Mouse (Mus musculus): Measurements from ENCODE around the gene Mtcp1. TPM values are rescaled to one million over a fixed set of nuclear protein-coding genes. Genes with fewer than 3 reads are reported as not detected.

Gene Mtcp1
- 8.1 and 10.5 TPM in 2 replicates for polyA plus RNA-seq (2014; fragmentation: Nextera tagmentation; extraction: Ambion mirVana)

- WGBS, result 13% methylated on average over 52 of the region's 52 CpGs
Measured at GRCm38 (mm10) chrX:75415936-75416785, at the start of gene Mtcp1, which contains the start of the genes Cmc4 and Brcc3. Mtcp1 (minus strand) TSS chrX:75416588. Cmc4 (minus strand) TSS chrX:75416584. Brcc3 (plus strand) TSS chrX:75416628.

GRCm38 (mm10) chrX:75454597-75454996, 38.2 kb upstream of the Mtcp1 start:
- ATAC-seq (ENCODE audit: low FRiP score) (no peak), DNase-seq (ENCODE audit: low spot score, missing footprints) (no peak)
- WGBS, result 71% methylated on average over 1 of the region's 1 CpGs
- no peaks in the 10 kb centered on the region for H3K27me3 ChIP-seq (ENCODE audit: control insufficient read depth, insufficient read depth, low read length)
- H3K36me3 ChIP-seq (ENCODE audit: control insufficient read depth, insufficient read depth, low read length), result no peaks in the 10 kb centered on the region; the same call in 1 of the 2 replicates
- H3K9ac ChIP-seq (ENCODE audit: low read length), result no peak overlapping the region
- no peaks in the 10 kb centered on the region for H3K4me1 ChIP-seq (ENCODE audit: control insufficient read depth, insufficient read depth, low read length)
- H3K27ac ChIP-seq (ENCODE audit: low read depth, low read length), result no peak overlapping the region
- H3K9me3 ChIP-seq (ENCODE audit: control insufficient read depth, low read length), result no peaks in the 10 kb centered on the region
- no peak overlapping the region for H3K4me2 ChIP-seq
- H3K4me3 ChIP-seq (ENCODE audit: low read depth, low read length), result no peak overlapping the region

More at GRCm38 (mm10) chrX:75415936-75416785, at the start of gene Mtcp1, which contains the start of the genes Cmc4 and Brcc3:
- ATAC-seq (ENCODE audit: low FRiP score) (peak; percentile 100), DNase-seq (ENCODE audit: low spot score, missing footprints) (peak; percentile 98)
- H3K4me1 ChIP-seq (ENCODE audit: control insufficient read depth, insufficient read depth, low read length), result no peaks in the 10 kb centered on the region
- H3K36me3 ChIP-seq (ENCODE audit: control insufficient read depth, insufficient read depth, low read length), result no peaks in the 10 kb centered on the region
- H3K4me2 ChIP-seq, result peak within 1 kb of the TSS; percentile 42
- no peaks in the 10 kb centered on the region for H3K27me3 ChIP-seq (ENCODE audit: control insufficient read depth, insufficient read depth, low read length)
- H3K9me3 ChIP-seq (ENCODE audit: control insufficient read depth, low read length), result no peaks in the 10 kb centered on the region
- H3K4me3 ChIP-seq (ENCODE audit: low read depth, low read length), result peak within 1 kb of the TSS; percentile 46
- H3K9ac ChIP-seq (ENCODE audit: low read length), result peak within 1 kb of the TSS; percentile 70
- H3K27ac ChIP-seq (ENCODE audit: low read depth, low read length), result peak within 1 kb of the TSS; percentile 82

GRCm38 (mm10) chrX:75409711-75410110, 6.7 kb downstream of the Mtcp1 start:
- no peak overlapping the region for H3K4me2 ChIP-seq
- H3K9me3 ChIP-seq (ENCODE audit: control insufficient read depth, low read length), result no peaks in the 10 kb centered on the region
- H3K36me3 ChIP-seq (ENCODE audit: control insufficient read depth, insufficient read depth, low read length), result no peaks in the 10 kb centered on the region
- H3K27ac ChIP-seq (ENCODE audit: low read depth, low read length), result no peak overlapping the region
- H3K4me1 ChIP-seq (ENCODE audit: control insufficient read depth, insufficient read depth, low read length), result no peaks in the 10 kb centered on the region
- no peak for ATAC-seq (ENCODE audit: low FRiP score)
- no peaks in the 10 kb centered on the region for H3K27me3 ChIP-seq (ENCODE audit: control insufficient read depth, insufficient read depth, low read length)
- 92% methylated on average over 1 of the region's 1 CpGs for WGBS
- DNase-seq (ENCODE audit: low spot score, missing footprints), result no peak
- H3K4me3 ChIP-seq (ENCODE audit: low read depth, low read length), result no peak overlapping the region
- no peak overlapping the region for H3K9ac ChIP-seq (ENCODE audit: low read length)

- no peak overlapping the region for H3K4me3 ChIP-seq (ENCODE audit: low read depth, low read length)
- H3K9me3 ChIP-seq (ENCODE audit: control insufficient read depth, low read length), result no peaks in the 10 kb centered on the region
- H3K27ac ChIP-seq (ENCODE audit: low read depth, low read length), result no peak overlapping the region
- no peak overlapping the region for H3K9ac ChIP-seq (ENCODE audit: low read length)
- no peaks in the 10 kb centered on the region for H3K36me3 ChIP-seq (ENCODE audit: control insufficient read depth, insufficient read depth, low read length)
- DNase-seq (ENCODE audit: low spot score, missing footprints) (no peak), ATAC-seq (ENCODE audit: low FRiP score) (no peak)
- no peak overlapping the region for H3K4me2 ChIP-seq
- H3K4me1 ChIP-seq (ENCODE audit: control insufficient read depth, insufficient read depth, low read length), result no peaks in the 10 kb centered on the region
- no peaks in the 10 kb centered on the region for H3K27me3 ChIP-seq (ENCODE audit: control insufficient read depth, insufficient read depth, low read length)
Measured at GRCm38 (mm10) chrX:75403350-75403749, 13.0 kb downstream of the Mtcp1 start.

GRCm38 (mm10) chrX:75402668-75403067, 13.7 kb downstream of the Mtcp1 start:
- DNase-seq (ENCODE audit: low spot score, missing footprints), result no peak
- H3K36me3 ChIP-seq (ENCODE audit: control insufficient read depth, insufficient read depth, low read length), result no peaks in the 10 kb centered on the region
- no peak overlapping the region for H3K27ac ChIP-seq (ENCODE audit: low read depth, low read length)
- no peak for ATAC-seq (ENCODE audit: low FRiP score)
- H3K9ac ChIP-seq (ENCODE audit: low read length), result no peak overlapping the region
- H3K9me3 ChIP-seq (ENCODE audit: control insufficient read depth, low read length), result no peaks in the 10 kb centered on the region
- H3K27me3 ChIP-seq (ENCODE audit: control insufficient read depth, insufficient read depth, low read length), result no peaks in the 10 kb centered on the region
- H3K4me1 ChIP-seq (ENCODE audit: control insufficient read depth, insufficient read depth, low read length), result no peaks in the 10 kb centered on the region
- no peak overlapping the region for H3K4me2 ChIP-seq
- 75% methylated on average over 2 of the region's 2 CpGs for WGBS
- H3K4me3 ChIP-seq (ENCODE audit: low read depth, low read length), result no peak overlapping the region

- Histone ChIP-seq H3K4me2 (no peak overlapping the region), H3K27me3 (ENCODE audit: control insufficient read depth, insufficient read depth, low read length) (no peaks in the 10 kb centered on the region), H3K4me3 (ENCODE audit: low read depth, low read length) (no peak overlapping the region), H3K36me3 (ENCODE audit: control insufficient read depth, insufficient read depth, low read length) (no peaks in the 10 kb centered on the region), H3K4me1 (ENCODE audit: control insufficient read depth, insufficient read depth, low read length) (no peaks in the 10 kb centered on the region), H3K9me3 (ENCODE audit: control insufficient read depth, low read length) (no peaks in the 10 kb centered on the region), H3K9ac (ENCODE audit: low read length) (no peak overlapping the region), H3K27ac (ENCODE audit: low read depth, low read length) (no peak overlapping the region)
- no peak for DNase-seq (ENCODE audit: low spot score, missing footprints)
- 91% methylated on average over 1 of the region's 1 CpGs for WGBS
- no peak for ATAC-seq (ENCODE audit: low FRiP score)
Measured at GRCm38 (mm10) chrX:75399471-75399870, 16.9 kb downstream of the Mtcp1 start.

GRCm38 (mm10) chrX:75382195-75382771, 34.1 kb downstream of the Mtcp1 start, which contains the start of the genes Fundc2 and F8:
Fundc2 (plus strand) TSS chrX:75382399.
F8 (minus strand) TSS chrX:75382615.
- DNase-seq (ENCODE audit: low spot score, missing footprints), result peak; percentile 93
- H3K9me3 ChIP-seq (ENCODE audit: control insufficient read depth, low read length), result no peaks in the 10 kb centered on the region
- no peak within 1 kb of the TSS for H3K27ac ChIP-seq (ENCODE audit: low read depth, low read length)
- peak within 1 kb of the TSS; percentile 65 for H3K9ac ChIP-seq (ENCODE audit: low read length)
- no peaks in the 10 kb centered on the region for H3K4me1 ChIP-seq (ENCODE audit: control insufficient read depth, insufficient read depth, low read length)
- peak within 1 kb of the TSS; percentile 44 for H3K4me3 ChIP-seq (ENCODE audit: low read depth, low read length)
- 15% methylated on average over 23 of the region's 25 CpGs for WGBS
- H3K27me3 ChIP-seq (ENCODE audit: control insufficient read depth, insufficient read depth, low read length), result no peaks in the 10 kb centered on the region
- peak; percentile 98 for ATAC-seq (ENCODE audit: low FRiP score)
- H3K36me3 ChIP-seq (ENCODE audit: control insufficient read depth, insufficient read depth, low read length), result no peaks in the 10 kb centered on the region
- H3K4me2 ChIP-seq, result peak within 1 kb of the TSS; percentile 44

- ATAC-seq (ENCODE audit: low FRiP score) (peak; percentile 31; the same call in 1 of the 2 replicates), DNase-seq (ENCODE audit: low spot score, missing footprints) (no peak)
- Histone ChIP-seq H3K27me3 (ENCODE audit: control insufficient read depth, insufficient read depth, low read length) (no peaks in the 10 kb centered on the region), H3K4me1 (ENCODE audit: control insufficient read depth, insufficient read depth, low read length) (no peaks in the 10 kb centered on the region), H3K4me2 (peak overlapping the region; percentile 44), H3K36me3 (ENCODE audit: control insufficient read depth, insufficient read depth, low read length) (no peaks in the 10 kb centered on the region), H3K9me3 (ENCODE audit: control insufficient read depth, low read length) (no peaks in the 10 kb centered on the region), H3K27ac (ENCODE audit: low read depth, low read length) (no peak overlapping the region), H3K9ac (ENCODE audit: low read length) (no peak overlapping the region; the same call in 1 of the 2 replicates), H3K4me3 (ENCODE audit: low read depth, low read length) (peak overlapping the region; percentile 44; the same call in 1 of the 2 replicates)
- WGBS, result 74% methylated on average over 5 of the region's 5 CpGs
Measured at GRCm38 (mm10) chrX:75381699-75382098, 34.7 kb downstream of the Mtcp1 start.

- Histone ChIP-seq H3K4me1 (ENCODE audit: control insufficient read depth, insufficient read depth, low read length) (no peaks in the 10 kb centered on the region), H3K9ac (ENCODE audit: low read length) (no peak overlapping the region), H3K9me3 (ENCODE audit: control insufficient read depth, low read length) (no peaks in the 10 kb centered on the region), H3K4me2 (no peak overlapping the region), H3K27ac (ENCODE audit: low read depth, low read length) (no peak overlapping the region), H3K4me3 (ENCODE audit: low read depth, low read length) (no peak overlapping the region), H3K36me3 (ENCODE audit: control insufficient read depth, insufficient read depth, low read length) (no peaks in the 10 kb centered on the region), H3K27me3 (ENCODE audit: control insufficient read depth, insufficient read depth, low read length) (no peaks in the 10 kb centered on the region)
- DNase-seq (ENCODE audit: low spot score, missing footprints), result no peak
- WGBS, result 79% methylated on average over 1 of the region's 1 CpGs
- ATAC-seq (ENCODE audit: low FRiP score), result no peak
Measured at GRCm38 (mm10) chrX:75381176-75381575, 35.2 kb downstream of the Mtcp1 start.
